Mouse (Mus musculus) stomach, postnatal 0 days (tissue): ENCODE measurements at regions not wholly inside any gene's neighbourhood (a gene's known extent, or its start where the extent isn't known, plus 50 kb on each side); places are given as distances from the start of the nearest gene placed in this dataset.

Experiments
- CTCF ChIP-seq: IDR thresholded peaks from 2 replicates; pipeline ENCODE4 v1.5.1; 2016; ENCODE audit warnings: antibody characterized with exemption, low read depth, mild to moderate bottlenecking, moderate library complexity
- EP300 ChIP-seq: optimal IDR thresholded peaks from 2 replicates; pipeline ENCODE3; 2016; ENCODE audit warnings: antibody characterized with exemption

DNA sequence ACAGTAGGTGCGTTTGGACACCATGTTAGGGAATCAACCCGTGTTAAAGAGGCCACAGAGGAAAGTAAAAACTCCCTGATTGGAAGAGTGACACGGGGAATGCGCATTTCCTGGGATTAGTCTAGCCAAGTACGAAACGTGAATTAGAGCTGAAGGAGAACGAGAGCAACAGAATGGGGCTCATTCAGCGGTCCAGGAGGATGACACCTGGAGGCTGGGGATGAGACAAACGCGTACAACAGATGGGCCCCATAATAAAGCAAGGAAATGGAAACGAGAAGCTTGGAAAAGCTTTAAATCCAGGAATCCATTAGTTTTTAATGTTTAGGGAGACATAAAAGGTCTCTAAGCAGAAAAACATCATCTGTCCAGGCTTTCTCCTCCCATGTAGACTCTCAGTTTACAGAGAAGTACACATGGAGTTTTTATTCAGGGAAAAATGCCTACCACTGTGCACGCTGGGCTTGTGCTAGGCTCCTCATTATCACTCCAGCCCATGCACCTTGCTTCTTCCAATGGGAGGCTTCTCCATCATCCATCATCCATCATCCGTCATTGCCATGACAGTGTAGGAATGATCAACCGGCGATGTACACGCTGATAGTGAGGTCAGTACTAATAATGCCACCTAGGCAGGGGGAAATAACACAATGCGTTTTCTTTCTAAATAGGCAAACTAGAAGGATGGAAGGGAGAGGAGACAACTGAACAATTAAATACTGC is 179.5 kb downstream of the Cxxc4 start:
- TF ChIP-seq CTCF, result no peak
- TF ChIP-seq EP300, result no peak
